Mouse (Mus musculus) cerebellum, adult 8-10 months (tissue): Measurements from ENCODE around the gene Fars2.

ENCODE experiments used
- DNase-seq: peaks from one replicate; pipeline ENCODE4 v3.0.0; 2022

The Fars2 gene

GRCm38 (mm10) chr13:36735901-36736618, 618.8 kb downstream of the Fars2 start:
- peak; percentile 88 for DNase-seq

- no peak for DNase-seq
Observed at GRCm38 (mm10) chr13:36736619-36736996, 619.4 kb downstream of the Fars2 start.

- no peak for DNase-seq
Observed at GRCm38 (mm10) chr13:36750056-36750455, 632.8 kb downstream of the Fars2 start.

DNA sequence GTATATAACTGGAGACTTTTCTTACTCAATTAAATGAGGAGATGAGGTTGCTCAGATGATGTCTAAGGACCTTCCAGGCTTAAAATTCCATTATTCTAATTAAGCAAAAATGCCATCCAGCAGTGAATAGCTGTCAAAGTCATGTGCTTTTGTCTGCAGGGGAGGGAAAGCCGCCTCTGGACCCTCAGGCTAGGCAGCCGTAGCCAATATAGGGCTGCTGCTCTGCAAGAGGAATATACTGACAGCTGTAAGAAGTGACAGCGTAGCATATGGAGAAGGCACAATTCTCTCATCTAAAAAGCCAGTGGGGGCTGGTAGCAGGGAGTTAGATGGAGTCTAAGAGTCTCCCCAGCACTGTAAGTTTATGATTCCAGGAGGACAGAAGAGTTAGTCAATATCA, 634.6 kb downstream of the Fars2 start:
- DNase-seq, result no peak

GRCm38 (mm10) chr13:36766801-36767200, 649.6 kb downstream of the Fars2 start:
- no peak for DNase-seq
